Mouse (Mus musculus): ENCODE measurements around the gene Arhgap23. TPM values are rescaled to one million over a fixed set of nuclear protein-coding genes. Genes with fewer than 3 reads are reported as not detected.
A peak's percentile ranks its signal among the peaks of the same experiment; 100 is the strongest.

Arhgap23 gene
- polyA plus RNA-seq, 1 experiment, result 77.2 TPM

- peak in 1 of 2 experiments; percentile 64 for DNase-seq
- no peak for TF ChIP-seq CTCF (IDR thresholded peaks at IDR 0.05; ENCODE audit: borderline replicate concordance, insufficient read depth, low read depth, low read length)
- no peak for TF ChIP-seq POLR2A (IDR thresholded peaks at IDR 0.05; ENCODE audit: borderline replicate concordance, insufficient read depth, low read length)
- 1% methylated on average over 26 of the region's 26 CpGs for WGBS
- peak overlapping the region; percentile 87 for H3K27ac ChIP-seq (ENCODE audit: insufficient read depth, low read length)
- H3K4me3 ChIP-seq (replicated peaks; ENCODE audit: insufficient read depth, low read depth, low read length), result peak overlapping the region; percentile 87
- H3K4me1 ChIP-seq (ENCODE audit: control insufficient read depth, insufficient read depth, low read length), result peaks cover 65% of the 10 kb centered on the region
- H3K27me3 ChIP-seq (ENCODE audit: control insufficient read depth, insufficient read depth, low read length), result no peaks in the 10 kb centered on the region
These were observed 130.7 kb downstream of the Arhgap23 start for GRCm38 (mm10) chr11:97545808-97546560.

GRCm38 (mm10) chr11:97546804-97547411, 131.6 kb downstream of the Arhgap23 start:
- peak; percentile 76 to 78 for DNase-seq
- H3K27me3 ChIP-seq (ENCODE audit: control insufficient read depth, insufficient read depth, low read length), result no peaks in the 10 kb centered on the region
- TF ChIP-seq POLR2A (IDR thresholded peaks at IDR 0.05; ENCODE audit: borderline replicate concordance, insufficient read depth, low read length), result peak; percentile 30; the same call in 1 of the 2 replicates
- no peak for TF ChIP-seq CTCF (IDR thresholded peaks at IDR 0.05; ENCODE audit: borderline replicate concordance, insufficient read depth, low read depth, low read length)
- H3K4me3 ChIP-seq (replicated peaks; ENCODE audit: insufficient read depth, low read depth, low read length), result peak overlapping the region; percentile 87
- H3K4me1 ChIP-seq (ENCODE audit: control insufficient read depth, insufficient read depth, low read length), result peaks cover 67% of the 10 kb centered on the region
- H3K27ac ChIP-seq (ENCODE audit: insufficient read depth, low read length), result peak overlapping the region; percentile 95
- under 1% methylated on average over 71 of the region's 73 CpGs for WGBS

GRCm38 (mm10) chr11:97547957-97548706, 132.8 kb downstream of the Arhgap23 start:
- 18% methylated on average over 12 of the region's 12 CpGs for WGBS
- H3K4me1 ChIP-seq (ENCODE audit: control insufficient read depth, insufficient read depth, low read length), result peaks cover 69% of the 10 kb centered on the region
- DNase-seq, result peak; percentile 66 to 70
- no peaks in the 10 kb centered on the region for H3K27me3 ChIP-seq (ENCODE audit: control insufficient read depth, insufficient read depth, low read length)
- H3K4me3 ChIP-seq (replicated peaks; ENCODE audit: insufficient read depth, low read depth, low read length), result peak overlapping the region; percentile 51
- peak overlapping the region; percentile 95 for H3K27ac ChIP-seq (ENCODE audit: insufficient read depth, low read length)
- TF ChIP-seq POLR2A (IDR thresholded peaks at IDR 0.05; ENCODE audit: borderline replicate concordance, insufficient read depth, low read length) (0 out of 2 replicates have a peak, but pooled peaks have one; percentile 17), CTCF (IDR thresholded peaks at IDR 0.05; ENCODE audit: borderline replicate concordance, insufficient read depth, low read depth, low read length) (no peak)

- H3K27ac ChIP-seq (ENCODE audit: insufficient read depth, low read length), result peak overlapping the region; percentile 57; the same call in 1 of the 2 replicates
- H3K4me1 ChIP-seq (ENCODE audit: control insufficient read depth, insufficient read depth, low read length), result peaks cover 67% of the 10 kb centered on the region
- TF ChIP-seq CTCF (IDR thresholded peaks at IDR 0.05; ENCODE audit: borderline replicate concordance, insufficient read depth, low read depth, low read length) (no peak), POLR2A (IDR thresholded peaks at IDR 0.05; ENCODE audit: borderline replicate concordance, insufficient read depth, low read length) (no peak)
- H3K27me3 ChIP-seq (ENCODE audit: control insufficient read depth, insufficient read depth, low read length), result no peaks in the 10 kb centered on the region
- WGBS, result 70% methylated on average over 8 of the region's 8 CpGs
- no peak overlapping the region for H3K4me3 ChIP-seq (replicated peaks; ENCODE audit: insufficient read depth, low read depth, low read length)
- DNase-seq, result no peak
These were observed 133.4 kb downstream of the Arhgap23 start for GRCm38 (mm10) chr11:97548757-97549156.

Other genes with a start within 250 kb of the Arhgap23 start
- gene Kpnb1, start 227.7 kb upstream of the Arhgap23 start, polyA plus RNA-seq (2012; rRNA removed), result 82.0 and 83.9 TPM in 2 replicates
- gene Npepps, start 134.9 kb upstream of the Arhgap23 start, polyA plus RNA-seq (2012; rRNA removed), result 97.4 and 103 TPM in 2 replicates
- gene Mrpl45, start 99.8 kb upstream of the Arhgap23 start, polyA plus RNA-seq (2012; rRNA removed), result 37.8 and 40.6 TPM in 2 replicates
- gene Gpr179, start 63.5 kb upstream of the Arhgap23 start, polyA plus RNA-seq (2012; rRNA removed), result 0.62 and 0.87 TPM in 2 replicates
- 54.3 and 61.2 TPM in 2 replicates for gene Socs7, start 53.0 kb upstream of the Arhgap23 start, polyA plus RNA-seq (2012; rRNA removed)
- not detected in 2 replicates for gene 4933428G20Rik, start 84.8 kb downstream of the Arhgap23 start, polyA plus RNA-seq (2012; rRNA removed)
- 127 and 142 TPM in 2 replicates for gene Srcin1, start 160.7 kb downstream of the Arhgap23 start, polyA plus RNA-seq (2012; rRNA removed)
- gene Epop, start 214.2 kb downstream of the Arhgap23 start, polyA plus RNA-seq (2012; rRNA removed), result 4.1 and 5.4 TPM in 2 replicates
- 68.4 and 69.3 TPM in 2 replicates for gene Mllt6, start 247.9 kb downstream of the Arhgap23 start, polyA plus RNA-seq (2012; rRNA removed)

Data from cerebellum, adult 2 months (tissue).